Mouse (Mus musculus): Measurements from ENCODE around the gene Herc1. TPM values are rescaled to one million over a fixed set of nuclear protein-coding genes. Genes with fewer than 3 reads are reported as not detected.
A peak's percentile ranks its signal among the peaks of the same experiment; 100 is the strongest.

The Herc1 gene
- polyA plus RNA-seq, 1 experiment, result 62.0 TPM

DNA sequence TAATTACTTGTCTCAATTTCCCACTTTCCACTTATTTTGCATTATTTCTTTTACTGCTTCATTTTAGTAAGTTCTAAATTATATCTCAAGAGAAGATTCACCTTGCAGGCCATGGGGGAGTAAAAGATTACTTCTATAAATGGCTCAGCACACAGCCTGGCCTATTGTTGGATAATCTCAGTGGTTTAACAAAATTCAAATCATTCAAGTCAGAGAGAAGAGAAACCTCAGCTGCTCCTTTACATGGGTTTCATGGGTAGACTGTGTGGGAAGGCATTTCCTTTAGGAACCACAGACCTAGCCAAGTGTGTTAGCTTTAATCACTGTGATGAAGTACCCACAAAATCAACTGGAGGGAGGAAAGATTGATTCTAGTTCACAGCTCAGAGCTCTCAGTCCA lies 13.0 kb upstream of the Herc1 start:
- TF ChIP-seq CTCF (IDR thresholded peaks at IDR 0.05; ENCODE audit: borderline replicate concordance, insufficient read depth, low read depth, low read length) (no peak), POLR2A (IDR thresholded peaks at IDR 0.05; ENCODE audit: borderline replicate concordance, insufficient read depth, low read length) (no peak)
- Histone ChIP-seq H3K4me3 (replicated peaks; ENCODE audit: insufficient read depth, low read depth, low read length) (no peak overlapping the region), H3K4me1 (ENCODE audit: control insufficient read depth, insufficient read depth, low read length) (no peaks in the 10 kb centered on the region), H3K27ac (ENCODE audit: insufficient read depth, low read length) (no peak overlapping the region), H3K27me3 (ENCODE audit: control insufficient read depth, insufficient read depth, low read length) (no peaks in the 10 kb centered on the region)
- DNase-seq, result no peak

DNA sequence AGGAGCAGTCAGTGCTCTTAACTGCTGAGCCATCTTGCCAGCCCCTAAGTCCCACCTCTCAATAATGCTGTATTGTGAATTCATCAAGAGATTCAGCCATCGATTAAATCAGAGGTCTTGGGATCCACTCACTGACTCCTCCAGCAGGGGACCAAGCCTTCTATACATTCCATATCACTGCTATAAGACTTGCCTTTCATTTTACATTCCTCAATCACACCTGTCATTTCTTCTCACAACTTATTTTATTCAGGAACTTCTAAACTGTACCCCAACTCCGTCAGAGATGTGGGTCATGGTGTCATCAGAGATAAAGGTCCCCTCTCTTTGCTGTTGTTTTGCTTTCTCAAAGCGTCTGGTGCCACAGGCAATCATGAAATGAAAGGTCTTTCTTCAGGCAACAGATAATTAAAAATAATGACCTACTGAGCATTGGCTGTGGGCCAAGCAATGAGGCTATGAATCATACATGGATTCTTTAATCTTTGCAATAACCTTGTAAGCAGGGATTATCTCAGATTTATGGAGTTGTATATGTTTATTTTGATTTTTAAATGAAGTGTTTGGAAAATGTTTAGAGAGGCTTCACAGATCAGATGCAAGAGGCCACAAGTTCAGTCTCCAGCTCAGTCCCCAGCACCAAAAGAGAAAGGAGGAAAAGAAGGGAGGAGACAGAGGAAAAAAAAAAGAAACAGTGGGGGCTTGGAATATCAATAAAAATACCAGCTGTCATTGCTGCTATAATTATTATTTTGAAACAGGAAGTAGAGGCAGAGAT lies 12.1 kb upstream of the Herc1 start:
- no peaks in the 10 kb centered on the region for H3K27me3 ChIP-seq (ENCODE audit: control insufficient read depth, insufficient read depth, low read length)
- H3K4me3 ChIP-seq (replicated peaks; ENCODE audit: insufficient read depth, low read depth, low read length), result no peak overlapping the region
- 38% methylated on average over 3 of the region's 3 CpGs for WGBS
- no peak overlapping the region for H3K27ac ChIP-seq (ENCODE audit: insufficient read depth, low read length)
- no peak for TF ChIP-seq POLR2A (IDR thresholded peaks at IDR 0.05; ENCODE audit: borderline replicate concordance, insufficient read depth, low read length)
- no peak for TF ChIP-seq CTCF (IDR thresholded peaks at IDR 0.05; ENCODE audit: borderline replicate concordance, insufficient read depth, low read depth, low read length)
- DNase-seq, result peak in 1 of 2 experiments; percentile 43
- no peaks in the 10 kb centered on the region for H3K4me1 ChIP-seq (ENCODE audit: control insufficient read depth, insufficient read depth, low read length)

DNA sequence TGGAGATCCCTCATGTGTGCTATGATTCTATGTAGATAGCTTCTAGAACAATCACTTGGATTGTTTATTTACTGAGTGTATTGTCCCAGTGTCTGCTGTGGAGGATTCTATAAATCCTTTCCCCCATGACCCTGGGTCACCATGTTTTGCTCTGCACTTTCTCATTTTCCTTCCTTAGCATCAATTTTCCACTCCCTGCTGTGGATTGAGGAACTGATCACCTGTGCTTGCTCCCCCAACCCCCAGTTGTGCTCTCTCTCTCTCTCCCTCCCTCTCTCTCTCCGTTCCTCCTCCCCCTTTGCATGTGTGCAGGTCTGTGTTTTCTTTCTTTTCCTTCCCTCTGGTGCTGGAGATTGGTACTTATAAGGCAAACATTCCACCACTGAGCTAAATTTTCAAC lies 10.5 kb upstream of the Herc1 start:
- Histone ChIP-seq H3K4me1 (ENCODE audit: control insufficient read depth, insufficient read depth, low read length) (no peaks in the 10 kb centered on the region), H3K27ac (ENCODE audit: insufficient read depth, low read length) (no peak overlapping the region), H3K4me3 (replicated peaks; ENCODE audit: insufficient read depth, low read depth, low read length) (no peak overlapping the region), H3K27me3 (ENCODE audit: control insufficient read depth, insufficient read depth, low read length) (no peaks in the 10 kb centered on the region)
- WGBS, result 61% methylated on average over 1 of the region's 1 CpGs
- no peak for DNase-seq
- TF ChIP-seq POLR2A (IDR thresholded peaks at IDR 0.05; ENCODE audit: borderline replicate concordance, insufficient read depth, low read length), result no peak
- no peak for TF ChIP-seq CTCF (IDR thresholded peaks at IDR 0.05; ENCODE audit: borderline replicate concordance, insufficient read depth, low read depth, low read length)

DNA sequence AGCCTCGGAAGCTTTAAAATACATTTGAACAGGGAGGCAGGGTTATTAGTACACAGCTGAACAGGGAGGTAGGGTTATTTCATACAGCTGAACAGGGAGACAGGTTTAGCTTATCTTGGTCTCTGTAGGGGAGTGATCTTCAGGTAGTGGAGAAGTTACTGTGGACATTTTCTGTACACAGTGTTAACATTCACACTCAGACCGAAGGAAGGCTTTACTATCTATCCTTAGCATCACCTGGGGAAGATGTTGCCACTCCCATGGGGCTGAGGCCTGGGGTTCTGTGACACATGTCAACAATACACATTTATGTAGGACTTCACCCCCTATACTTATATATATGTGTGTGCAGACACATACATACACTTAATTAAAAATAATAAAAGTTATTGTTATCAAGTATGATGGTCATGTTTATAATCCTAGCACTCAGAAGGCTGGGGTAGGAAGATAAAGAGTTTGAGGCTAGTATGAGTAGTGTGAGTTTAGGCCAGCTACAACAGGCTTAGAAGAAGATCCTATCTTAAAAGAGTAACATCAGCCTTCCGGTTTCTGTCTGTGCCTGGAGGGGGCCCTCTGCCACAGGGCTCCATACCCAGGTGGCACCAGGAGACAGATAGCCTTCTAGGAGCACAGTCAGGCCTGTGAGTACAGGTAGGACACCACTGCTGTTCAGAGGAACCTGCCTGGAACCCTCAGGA lies 9.7 kb upstream of the Herc1 start:
- no peak for DNase-seq
- 87% methylated on average over 3 of the region's 3 CpGs for WGBS
- no peak overlapping the region for H3K27ac ChIP-seq (ENCODE audit: insufficient read depth, low read length)
- H3K4me3 ChIP-seq (replicated peaks; ENCODE audit: insufficient read depth, low read depth, low read length), result no peak overlapping the region
- H3K4me1 ChIP-seq (ENCODE audit: control insufficient read depth, insufficient read depth, low read length), result no peaks in the 10 kb centered on the region
- TF ChIP-seq POLR2A (IDR thresholded peaks at IDR 0.05; ENCODE audit: borderline replicate concordance, insufficient read depth, low read length) (no peak), CTCF (IDR thresholded peaks at IDR 0.05; ENCODE audit: borderline replicate concordance, insufficient read depth, low read depth, low read length) (no peak)
- no peaks in the 10 kb centered on the region for H3K27me3 ChIP-seq (ENCODE audit: control insufficient read depth, insufficient read depth, low read length)

DNA sequence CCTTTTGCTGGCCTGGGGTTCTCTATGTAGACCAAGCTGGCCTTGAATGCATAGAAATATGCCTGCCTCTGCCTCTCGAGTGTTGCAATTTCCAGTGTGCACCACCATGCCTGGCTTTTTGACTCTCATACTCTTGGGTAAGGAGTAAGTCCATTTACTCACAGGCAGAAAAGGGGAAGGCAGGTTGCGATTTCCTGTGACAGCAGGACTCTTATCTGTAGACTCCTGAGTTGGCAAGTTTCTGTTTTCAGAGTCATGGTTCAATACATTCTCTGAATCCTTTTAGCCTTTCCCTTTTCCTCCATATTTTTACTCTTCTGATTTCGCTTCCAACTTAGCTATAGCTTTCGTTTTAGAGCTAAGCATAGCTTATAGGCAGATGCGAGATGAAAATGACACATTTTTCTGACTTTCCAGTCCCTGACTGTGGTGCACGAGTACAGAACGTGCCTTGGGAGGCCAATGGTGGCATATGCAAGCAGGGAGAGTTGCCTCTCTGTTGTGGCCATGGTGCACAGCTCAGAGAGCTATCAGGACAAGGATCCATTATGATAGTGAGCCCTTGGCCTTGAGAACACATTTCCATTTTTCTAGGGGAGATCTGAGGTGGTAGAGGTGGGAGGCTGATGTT lies 2.7 kb upstream of the Herc1 start:
- no peak for DNase-seq
- no peaks in the 10 kb centered on the region for H3K27me3 ChIP-seq (ENCODE audit: control insufficient read depth, insufficient read depth, low read length)
- H3K27ac ChIP-seq (ENCODE audit: insufficient read depth, low read length), result no peak overlapping the region
- H3K4me3 ChIP-seq (replicated peaks; ENCODE audit: insufficient read depth, low read depth, low read length), result no peak overlapping the region
- H3K4me1 ChIP-seq (ENCODE audit: control insufficient read depth, insufficient read depth, low read length), result peaks cover 3% of the 10 kb centered on the region
- TF ChIP-seq POLR2A (IDR thresholded peaks at IDR 0.05; ENCODE audit: borderline replicate concordance, insufficient read depth, low read length) (no peak), CTCF (IDR thresholded peaks at IDR 0.05; ENCODE audit: borderline replicate concordance, insufficient read depth, low read depth, low read length) (no peak)
- WGBS, result 86% methylated on average over 7 of the region's 7 CpGs

DNA sequence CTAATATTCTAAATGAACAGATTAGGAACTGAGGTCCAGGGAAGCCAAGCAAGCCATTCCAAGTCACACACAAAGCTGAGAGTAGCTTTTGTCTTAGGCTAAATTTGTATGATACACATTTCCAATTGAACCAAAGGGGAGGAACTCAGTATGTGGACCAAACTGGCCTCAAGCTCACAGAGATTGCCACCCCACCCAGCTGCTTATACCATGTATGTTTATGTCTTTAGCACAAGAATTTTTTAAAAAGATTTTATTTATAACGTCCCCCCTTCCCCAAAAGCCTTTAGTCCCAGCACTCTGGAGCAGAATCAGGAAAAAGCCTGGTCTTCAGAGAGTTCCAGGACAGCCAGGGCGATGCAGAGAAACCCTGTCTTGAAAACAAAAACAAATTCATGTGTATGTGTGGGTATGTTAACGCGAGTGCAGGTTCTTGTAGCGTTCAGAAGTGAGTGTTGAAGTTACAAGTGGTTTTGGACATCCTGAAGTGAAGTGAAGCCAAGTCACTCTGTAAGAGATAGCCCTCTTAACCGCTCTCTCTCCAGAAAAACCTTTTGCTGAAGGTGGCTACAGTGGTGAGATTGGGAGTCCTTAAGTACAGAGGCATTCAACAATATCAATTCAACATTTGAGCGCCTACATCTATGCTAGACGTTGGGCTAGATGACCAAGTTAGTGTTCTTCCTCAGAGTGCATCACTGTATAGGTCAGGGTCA lies 948 bp upstream of the Herc1 start:
- WGBS, result 41% methylated on average over 8 of the region's 8 CpGs
- no peak for TF ChIP-seq POLR2A (IDR thresholded peaks at IDR 0.05; ENCODE audit: borderline replicate concordance, insufficient read depth, low read length)
- TF ChIP-seq CTCF (IDR thresholded peaks at IDR 0.05; ENCODE audit: borderline replicate concordance, insufficient read depth, low read depth, low read length), result no peak
- peak overlapping the region; percentile 90 for H3K4me3 ChIP-seq (replicated peaks; ENCODE audit: insufficient read depth, low read depth, low read length)
- DNase-seq, result no peak
- H3K27me3 ChIP-seq (ENCODE audit: control insufficient read depth, insufficient read depth, low read length), result no peaks in the 10 kb centered on the region
- H3K27ac ChIP-seq (ENCODE audit: insufficient read depth, low read length), result no peak overlapping the region
- peaks cover 3% of the 10 kb centered on the region for H3K4me1 ChIP-seq (ENCODE audit: control insufficient read depth, insufficient read depth, low read length)

DNA sequence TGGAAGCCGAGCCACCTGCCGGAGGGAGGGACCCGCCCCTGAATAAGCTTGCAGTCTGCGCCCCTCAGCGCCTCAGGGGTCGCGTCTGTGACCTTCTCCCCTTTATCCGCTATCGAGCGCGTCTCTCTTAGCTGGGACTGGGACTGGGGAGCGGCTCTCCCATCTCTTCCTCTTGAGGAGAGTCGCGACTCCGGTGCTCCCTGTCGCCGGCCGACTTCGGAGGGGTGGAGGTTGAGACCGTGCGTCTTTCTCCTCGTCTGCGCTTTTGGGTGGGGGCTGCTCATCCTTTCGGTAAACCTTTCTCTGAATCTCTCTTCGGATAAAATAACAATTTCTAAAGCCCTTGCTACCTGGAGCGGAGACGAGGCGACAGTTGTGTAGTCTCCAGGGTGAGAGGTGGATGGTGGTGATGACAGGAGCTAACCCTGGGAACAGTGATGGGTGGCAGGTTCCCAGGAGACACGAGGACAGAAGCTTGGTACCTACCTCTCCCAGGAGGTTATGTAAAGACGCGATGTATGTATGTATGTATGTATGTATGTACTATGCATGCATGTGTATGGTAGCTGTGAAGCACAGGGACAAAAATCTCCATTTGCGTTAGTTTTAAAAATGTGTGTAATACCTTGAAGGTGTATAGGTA lies 659 bp downstream of the Herc1 start:
- TF ChIP-seq POLR2A (IDR thresholded peaks at IDR 0.05; ENCODE audit: borderline replicate concordance, insufficient read depth, low read length), result no peak
- TF ChIP-seq CTCF (IDR thresholded peaks at IDR 0.05; ENCODE audit: borderline replicate concordance, insufficient read depth, low read depth, low read length), result no peak
- Histone ChIP-seq H3K27ac (ENCODE audit: insufficient read depth, low read length) (peak overlapping the region; percentile 85), H3K4me1 (ENCODE audit: control insufficient read depth, insufficient read depth, low read length) (peaks cover 6% of the 10 kb centered on the region), H3K4me3 (replicated peaks; ENCODE audit: insufficient read depth, low read depth, low read length) (peak overlapping the region; percentile 90), H3K27me3 (ENCODE audit: control insufficient read depth, insufficient read depth, low read length) (no peaks in the 10 kb centered on the region)
- peak in 1 of 2 experiments; percentile 42 for DNase-seq
- under 1% methylated on average over 31 of the region's 32 CpGs for WGBS

Data from cerebellum, adult 2 months (tissue).